Mouse (Mus musculus): ENCODE measurements around the gene Mbnl1. TPM values are rescaled to one million over a fixed set of nuclear protein-coding genes. Genes with fewer than 3 reads are reported as not detected.

Gene Mbnl1
- total and polyA plus RNA-seq, 3 experiments: 174 to 332 (median 249) TPM

GRCm38 (mm10) chr3:60502155-60502987, 29.7 kb downstream of the Mbnl1 start:
- Histone ChIP-seq H3K27me3 (replicated peaks) (no peaks in the 10 kb centered on the region), H3K9ac (ENCODE audit: insufficient read depth, low read depth) (peak overlapping the region; percentile 87), H3K4me3 (replicated peaks in 1 of 3; ENCODE audit: low read depth in 2 of 3, low read length in 2 of 3, poor library complexity in 1 of 3) (peak overlapping the region; percentile 68 to 89 (median 80)), H3K4me1 (ENCODE audit: control insufficient read depth in 1 of 2, insufficient read depth in 2 of 2) (peaks cover 3 to 49% of the 10 kb centered on the region in 2 experiments), H3K4me2 (ENCODE audit: insufficient read depth, low read depth, poor library complexity, severe bottlenecking) (peak overlapping the region; percentile 85), H3K9me3 (replicated peaks; ENCODE audit: low read length) (no peaks in the 10 kb centered on the region), H3K36me3 (replicated peaks in 1 of 2; ENCODE audit: control insufficient read depth in 1 of 2, insufficient read depth in 1 of 2, low read length in 1 of 2) (peaks cover under 1 to 8% of the 10 kb centered on the region in 2 experiments), H3K79me2 (replicated peaks; ENCODE audit: control insufficient read depth, extremely low read depth, insufficient read depth, poor library complexity, severe bottlenecking) (peaks cover 81% of the 10 kb centered on the region), H3K27ac (ENCODE audit: insufficient read depth, low read depth) (peak overlapping the region; percentile 89)
- in situ Hi-C loops (cut with MboI; ENCODE audit: low pct_ligation_motif_present, low pct_unique_long_range_greater_than_20kb, low sequenced_read_pairs): no loop called here
- no peak for DNase-seq (ENCODE audit: extremely low read depth)
- no peak for TF ChIP-seq GABPA (IDR thresholded peaks at IDR 0.05; ENCODE audit: insufficient replicate concordance, low read depth, low read length)
- no peak for TF ChIP-seq UBTF (IDR thresholded peaks at IDR 0.05; ENCODE audit: low read depth, low read length)
- TF ChIP-seq SIN3A (IDR thresholded peaks at IDR 0.05; ENCODE audit: low read length): peak; percentile 67; the same call in 1 of the 2 replicates
- TF ChIP-seq ZKSCAN1 (IDR thresholded peaks at IDR 0.05; ENCODE audit: borderline replicate concordance, low read depth, low read length): no peak
- TF ChIP-seq KAT2A (IDR thresholded peaks at IDR 0.05; ENCODE audit: insufficient replicate concordance, low read length): no peak
- no peak for TF ChIP-seq POLR2A (IDR thresholded peaks at IDR 0.05; ENCODE audit: low read depth, low read length)
- TF ChIP-seq IRF4 (IDR thresholded peaks at IDR 0.05; ENCODE audit: low read depth, low read length): no peak
- TF ChIP-seq ZMIZ1 (IDR thresholded peaks at IDR 0.05; ENCODE audit: low read depth, low read length): no peak
- no peak for TF ChIP-seq JUND (conservative IDR thresholded peaks at IDR 0.05; ENCODE audit: low read depth, low read length)
- TF ChIP-seq JUN (IDR thresholded peaks at IDR 0.05; ENCODE audit: insufficient read depth, low read depth, low read length): no peak
- TF ChIP-seq HCFC1 (IDR thresholded peaks at IDR 0.05; ENCODE audit: low read depth, low read length): no peak
- no peak for TF ChIP-seq CTCF (conservative IDR thresholded peaks at IDR 0.05 in 1 of 2, IDR thresholded peaks at IDR 0.05 in 1 of 2; ENCODE audit: low read depth in 2 of 2, low read length in 2 of 2)
- 0 out of 2 replicates have a peak, but pooled peaks have one; percentile 5 for TF ChIP-seq MAZ (IDR thresholded peaks at IDR 0.05; ENCODE audit: low read depth, low read length)
- TF ChIP-seq MYC (IDR thresholded peaks at IDR 0.05; ENCODE audit: low read depth, low read length): peak; percentile 94
- TF ChIP-seq MAX (IDR thresholded peaks at IDR 0.05; ENCODE audit: low read length): peak; percentile 96
- no peak for TF ChIP-seq RCOR1 (conservative IDR thresholded peaks at IDR 0.05; ENCODE audit: low read depth, low read length)
- peak; percentile 19; the same call in 1 of the 2 replicates for TF ChIP-seq CHD1 (IDR thresholded peaks at IDR 0.05; ENCODE audit: low read depth, low read length)
- peak; percentile 99 for TF ChIP-seq MXI1 (IDR thresholded peaks at IDR 0.05; ENCODE audit: low read depth, low read length)
- TF ChIP-seq POLR2AphosphoS2 (IDR thresholded peaks at IDR 0.05; ENCODE audit: low read depth, low read length): no peak
- TF ChIP-seq ZC3H11A (IDR thresholded peaks at IDR 0.05; ENCODE audit: low read depth, low read length): no peak
- TF ChIP-seq ETS1 (conservative IDR thresholded peaks at IDR 0.05; ENCODE audit: low read depth, low read length): no peak
- no peak for TF ChIP-seq RAD21 (IDR thresholded peaks at IDR 0.05; ENCODE audit: low read depth, low read length)
- TF ChIP-seq EP300 (IDR thresholded peaks at IDR 0.05; ENCODE audit: low read length): no peak
- TF ChIP-seq NELFE (IDR thresholded peaks at IDR 0.05; ENCODE audit: low read depth, low read length): no peak
- dilution Hi-C loops (cut with MboI; ENCODE audit: extremely low pct_ligation_motif_present, extremely low pct_unique_long_range_greater_than_20kb, low sequenced_read_pairs): no loop called here

Data from CH12.LX (cell line).